Mouse (Mus musculus) spleen, postnatal 10 days (tissue): Measurements from ENCODE around the gene Ctu2.

Experiments
- DNase-seq, 2 experiments: peaks; one replicate each; pipeline ENCODE4 v3.0.0; 2021 to 2022; ENCODE audit warnings: low spot score in 2 of 2

Ctu2 gene

DNA sequence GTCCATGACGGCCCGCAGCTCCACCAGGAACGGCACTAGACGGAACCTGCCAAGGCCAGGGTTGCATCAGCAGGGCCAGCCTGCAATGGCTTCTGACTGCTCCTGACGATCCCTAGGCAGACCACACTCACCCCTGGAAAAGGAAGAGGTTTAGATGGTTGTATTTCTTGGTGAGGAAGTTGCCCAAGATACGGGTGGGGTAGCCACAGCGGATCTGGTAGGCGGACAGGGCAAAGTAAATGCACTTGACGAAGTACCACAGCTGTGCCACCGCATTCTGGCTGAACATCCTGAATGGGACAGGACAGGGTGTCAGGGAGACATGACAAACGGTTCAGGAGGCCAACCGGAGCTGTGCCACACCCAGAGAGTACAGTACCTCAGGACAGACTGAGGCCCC is 8.9 kb downstream of the Ctu2 start:
- no peak for DNase-seq

DNA sequence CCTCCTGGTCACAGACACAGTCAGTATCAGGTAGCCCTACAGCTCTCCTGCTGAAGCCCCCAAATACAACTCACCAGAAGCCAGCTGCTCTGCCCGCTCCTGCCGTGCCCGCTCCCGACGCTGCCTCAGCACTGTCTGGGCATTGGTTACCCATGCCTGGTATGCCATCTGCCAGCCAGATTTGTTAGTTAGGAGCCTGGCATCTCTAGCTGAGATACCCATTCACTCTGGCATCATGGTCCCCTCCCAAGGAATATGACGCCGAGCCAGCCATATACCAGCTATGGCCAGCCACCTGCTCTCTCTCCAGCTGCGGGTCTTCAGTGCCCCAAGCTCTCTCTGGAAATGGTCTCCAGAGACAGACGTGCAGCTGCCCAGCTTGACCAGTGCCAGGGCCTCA is 12.4 kb downstream of the Ctu2 start:
- no peak for DNase-seq

DNA sequence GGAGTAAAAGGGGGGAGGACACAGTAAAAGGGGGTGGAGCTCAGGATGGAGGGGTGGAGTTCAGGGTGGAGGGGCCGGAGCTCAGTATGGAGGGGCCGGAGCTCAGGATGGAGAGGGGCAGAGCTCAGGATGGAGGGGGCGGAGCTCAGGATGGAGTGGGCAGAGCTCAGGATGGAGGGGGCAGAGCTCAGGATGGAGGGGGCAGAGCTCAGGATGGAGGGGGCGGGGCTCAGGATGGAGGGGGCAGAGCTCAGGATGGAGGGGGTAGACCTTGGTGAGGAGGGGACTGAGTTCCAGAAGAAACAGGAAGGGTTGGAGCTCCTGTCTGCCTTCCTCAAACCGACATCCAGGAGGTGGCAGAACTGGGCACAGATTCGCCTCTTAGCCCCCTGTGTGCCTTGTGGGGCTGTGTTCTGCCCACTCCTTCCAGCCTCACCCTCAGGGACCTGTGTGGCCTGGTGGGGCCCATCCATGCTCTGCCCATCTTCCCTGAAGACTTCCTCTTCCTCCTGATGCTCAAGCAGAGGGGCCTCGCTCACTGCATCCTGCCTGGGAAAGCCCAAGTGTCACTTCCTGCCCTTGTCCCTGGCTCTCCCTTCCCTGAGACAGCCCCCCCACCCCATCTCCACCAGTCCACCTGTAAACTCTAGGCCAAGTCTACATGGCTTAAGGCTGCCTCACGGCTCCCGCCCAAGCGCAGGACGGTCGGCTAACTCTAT is 21.2 kb downstream of the Ctu2 start:
- DNase-seq, result no peak

DNA sequence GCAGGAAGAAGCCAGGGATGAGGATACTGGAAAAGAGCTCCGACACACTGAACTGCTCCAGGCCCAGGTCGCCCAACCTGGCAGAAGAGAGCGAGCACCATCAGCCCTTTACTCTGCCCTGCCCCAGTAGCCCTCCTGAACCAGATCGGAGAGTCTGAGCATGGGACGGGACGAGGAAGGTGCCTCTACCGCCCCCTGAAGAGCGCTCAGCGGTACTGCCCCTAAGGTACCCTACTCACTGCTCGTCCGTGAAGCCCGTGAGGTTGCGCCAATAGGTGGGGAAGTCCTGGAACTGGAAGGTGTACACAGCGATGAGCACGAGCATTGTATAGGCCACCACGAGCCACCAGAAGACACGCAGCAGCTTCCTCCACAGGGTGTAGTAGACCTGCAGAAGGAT is 22.0 kb downstream of the Ctu2 start:
- peak in 1 of 2 experiments; percentile 43 for DNase-seq

DNA sequence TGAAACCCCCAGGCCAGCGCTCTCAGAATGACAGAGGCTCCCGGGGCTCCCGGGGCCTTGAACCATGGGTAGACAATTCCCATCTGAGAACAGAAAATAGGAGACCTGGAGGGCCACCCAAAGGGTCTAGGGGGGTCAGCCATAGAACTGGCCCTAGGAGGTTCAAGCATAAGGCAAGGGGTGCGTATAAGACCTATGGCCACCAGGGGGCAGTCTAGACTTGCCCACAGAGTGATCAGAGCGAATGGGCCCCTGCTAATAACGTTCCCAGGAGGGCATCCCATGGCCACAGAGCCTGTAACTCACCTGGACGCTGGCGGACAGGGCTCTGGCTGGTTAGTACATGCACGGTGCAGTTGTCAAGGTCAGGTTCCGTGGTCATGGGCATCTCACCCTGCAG is 24.9 kb downstream of the Ctu2 start:
- DNase-seq, result peak; percentile 81 to 87

DNA sequence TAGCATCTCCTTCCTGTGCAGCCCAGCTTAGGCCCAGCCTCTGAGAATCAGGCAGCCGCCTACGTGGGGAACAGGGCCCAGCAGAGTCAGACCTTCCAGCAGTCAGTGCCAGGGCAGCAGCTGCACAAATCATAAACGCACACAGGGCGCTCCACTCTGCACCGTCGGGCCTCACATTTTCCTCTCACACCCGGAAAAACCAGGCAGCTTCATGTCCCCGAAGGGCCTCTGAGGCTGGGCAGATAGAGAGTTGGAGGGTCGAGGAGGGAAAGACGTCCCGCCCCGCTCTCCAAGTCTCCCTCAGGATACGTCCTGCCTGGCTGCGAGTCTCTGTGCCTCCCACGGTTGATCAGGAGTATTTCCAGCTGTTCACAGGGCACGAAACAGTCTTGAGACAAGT is 35.6 kb downstream of the Ctu2 start:
- DNase-seq, result no peak

DNA sequence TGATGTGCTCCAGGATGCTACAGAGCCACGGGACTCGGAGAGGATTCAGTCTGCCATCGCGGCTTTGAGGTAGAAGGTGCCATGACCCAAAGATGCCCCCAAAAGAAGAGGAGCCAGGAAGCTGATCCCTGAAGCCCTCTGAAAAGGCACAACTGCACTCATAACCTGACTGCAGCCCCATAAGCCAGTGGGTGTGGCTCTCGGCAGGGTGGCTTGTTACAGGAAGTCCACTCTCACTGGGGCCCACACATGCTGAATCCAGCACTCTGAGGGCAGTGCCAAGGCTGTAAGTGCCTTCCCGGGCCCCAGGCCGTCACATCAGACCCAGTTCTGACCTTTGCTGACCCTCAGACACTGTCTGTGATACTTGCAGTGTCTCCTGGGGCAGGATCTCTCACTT is 36.4 kb downstream of the Ctu2 start:
- DNase-seq, result no peak

DNA sequence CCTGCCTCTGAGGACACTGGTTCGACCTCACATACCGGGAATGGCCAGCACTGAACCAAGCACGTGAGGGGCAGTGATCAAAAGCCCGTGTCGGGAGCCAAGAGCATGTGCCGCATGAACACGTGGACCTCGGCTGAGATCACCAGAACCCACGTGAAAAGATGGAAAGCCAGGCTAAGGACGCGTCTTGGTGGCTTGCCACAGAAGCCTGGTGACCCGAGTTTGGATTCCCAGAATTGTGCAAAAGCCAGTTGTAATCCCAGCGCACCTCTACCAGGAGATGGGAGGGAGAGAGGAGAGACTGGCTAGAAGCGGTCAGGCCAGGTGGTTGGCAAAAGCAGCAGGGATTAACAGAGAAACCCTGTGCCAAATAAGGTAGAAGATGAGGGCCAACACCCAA is 39.8 kb downstream of the Ctu2 start:
- DNase-seq, result no peak

DNA sequence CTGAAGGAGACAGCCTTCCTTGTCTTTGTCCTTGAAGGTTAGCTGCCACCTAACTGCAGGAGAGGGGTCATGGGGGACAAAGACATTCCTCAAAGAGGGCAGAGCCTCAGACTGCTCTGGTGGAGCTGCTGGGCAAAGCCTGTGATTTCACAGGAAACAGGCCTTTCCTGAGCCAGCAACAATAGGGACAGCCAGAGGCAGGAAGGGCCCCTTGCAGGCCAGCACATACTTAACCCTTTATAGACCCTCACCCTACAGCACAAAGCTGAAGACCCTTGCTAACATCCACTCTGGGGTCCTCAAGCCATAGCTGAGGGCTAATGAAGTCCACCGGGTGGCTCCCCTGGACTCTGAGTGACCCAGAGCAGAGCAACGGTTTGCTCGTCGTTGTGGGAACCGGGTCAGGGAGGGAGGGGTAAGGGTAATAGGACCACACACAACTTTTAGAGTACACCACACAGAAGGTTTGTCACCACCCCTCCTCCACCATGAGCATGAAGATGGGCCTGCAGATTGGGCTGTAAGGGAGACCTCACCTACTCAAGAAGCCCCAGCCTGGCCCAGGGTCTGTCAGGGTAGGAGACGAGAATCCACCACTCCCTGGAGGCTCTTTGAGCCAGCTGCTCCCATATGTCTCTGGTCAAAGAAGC is 41.7 kb downstream of the Ctu2 start:
- no peak for DNase-seq

DNA sequence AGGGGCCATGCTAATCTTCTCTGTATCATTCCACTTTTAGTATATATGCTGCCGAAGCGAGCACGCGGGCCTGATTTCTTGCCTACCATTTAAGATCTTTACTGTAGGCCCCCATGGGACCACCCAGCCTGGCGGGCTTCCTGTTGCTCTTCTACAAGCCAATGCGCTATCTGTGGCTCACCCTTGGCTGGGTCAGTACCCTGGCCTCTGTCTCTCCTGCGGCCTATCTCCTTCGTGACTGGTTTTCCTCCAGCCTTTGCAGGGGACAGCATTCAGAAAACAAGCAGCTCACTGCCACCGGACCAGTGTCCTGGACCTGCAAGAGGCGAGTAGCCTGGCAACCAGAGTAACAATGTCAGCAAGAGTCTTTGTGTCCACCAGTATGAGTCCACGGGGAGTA is 44.7 kb downstream of the Ctu2 start:
- no peak for DNase-seq

DNA sequence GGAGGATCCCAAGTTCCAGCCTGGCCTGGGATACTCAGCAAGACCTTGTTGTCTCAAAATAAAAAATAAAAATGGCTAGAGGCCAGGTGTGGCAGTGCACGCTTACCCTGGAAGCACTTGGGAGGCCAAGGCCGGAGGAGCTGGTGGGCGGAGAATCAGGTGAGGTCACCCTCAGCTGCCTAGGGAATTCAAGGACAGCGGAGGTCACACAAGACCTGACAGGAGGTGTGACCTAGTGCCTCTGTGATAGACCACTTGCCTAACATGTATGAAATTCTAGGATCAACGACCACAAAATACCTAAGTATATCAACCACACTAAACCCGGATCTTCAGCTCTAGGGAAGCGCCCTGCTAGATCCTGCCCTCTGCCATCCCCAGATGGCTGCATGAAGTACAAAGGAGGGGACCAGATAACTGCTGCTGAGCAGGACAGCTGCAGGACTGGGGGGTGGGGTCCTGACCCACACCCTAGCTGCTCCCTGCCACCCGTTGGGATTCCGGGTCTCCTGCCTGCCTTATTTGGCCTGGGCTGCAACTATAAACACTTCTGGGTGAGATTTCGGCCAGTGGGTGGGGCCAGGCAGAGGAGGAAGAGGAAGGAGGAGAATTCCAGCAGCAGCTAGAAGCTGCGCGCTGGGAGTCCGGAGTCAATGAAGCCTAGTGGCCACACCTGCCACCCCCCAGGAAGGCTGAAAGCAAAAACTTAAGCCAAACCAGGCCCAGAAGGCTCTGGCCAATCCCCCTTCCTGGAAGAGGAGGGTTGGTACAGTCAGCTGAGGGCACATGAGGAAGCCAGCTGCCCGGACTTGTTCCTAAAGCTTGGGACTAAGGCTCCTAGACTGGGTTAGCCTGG is 47.1 kb downstream of the Ctu2 start:
- no peak for DNase-seq

DNA sequence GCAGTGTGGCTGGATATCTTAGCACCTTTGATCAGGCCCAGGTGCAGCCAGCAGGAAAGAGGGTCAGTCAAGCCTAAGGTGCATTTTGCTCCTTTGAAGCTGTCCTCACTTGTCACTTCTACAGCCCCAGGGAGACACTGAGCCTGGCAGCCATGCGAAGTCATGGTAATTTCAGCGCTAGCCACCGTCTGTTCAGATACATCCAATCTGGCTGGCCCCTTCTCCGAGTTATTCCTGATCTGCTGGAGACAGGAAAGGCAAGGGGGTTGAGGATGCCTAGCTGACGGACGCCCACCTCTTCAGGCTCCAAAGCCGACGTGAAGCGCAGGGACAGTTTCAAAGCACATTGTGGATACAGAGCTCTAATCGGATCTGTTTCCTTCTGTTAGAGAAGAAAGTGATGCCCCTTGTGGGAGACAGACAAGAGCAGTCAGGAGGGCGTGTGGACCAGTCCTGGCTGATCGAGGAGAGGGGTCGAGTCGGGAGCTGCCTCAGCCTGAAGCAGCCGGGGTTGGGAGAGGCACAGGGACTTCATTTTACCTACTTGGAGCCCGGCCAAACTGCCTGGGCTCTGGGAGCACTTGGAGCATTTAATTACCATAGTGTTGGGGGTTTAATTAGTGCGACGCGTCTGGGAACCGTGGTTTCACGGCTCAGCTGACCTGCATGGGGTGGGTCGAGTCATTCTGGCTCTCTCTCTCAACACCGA is 47.9 kb downstream of the Ctu2 start:
- no peak for DNase-seq

DNA sequence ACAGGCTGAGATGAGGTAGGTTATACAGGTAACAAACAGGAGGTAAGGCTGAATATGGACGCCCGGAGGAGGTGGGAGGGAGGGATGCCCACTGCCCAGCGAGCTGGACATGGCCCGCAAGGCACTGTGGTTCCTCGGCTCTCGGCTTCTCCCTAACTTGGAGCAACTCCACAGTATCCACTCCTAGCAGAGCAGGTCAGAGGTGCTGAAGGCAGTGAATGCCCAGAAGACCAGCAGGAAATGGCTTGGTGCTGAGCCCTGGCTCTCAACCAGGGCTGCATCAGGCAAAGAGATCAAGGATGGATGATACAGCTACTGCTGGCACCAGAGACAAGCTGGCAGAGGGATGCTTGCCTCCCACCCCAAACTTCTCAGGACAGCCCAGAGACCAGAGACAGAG is 48.6 kb downstream of the Ctu2 start:
- DNase-seq, result no peak

DNA sequence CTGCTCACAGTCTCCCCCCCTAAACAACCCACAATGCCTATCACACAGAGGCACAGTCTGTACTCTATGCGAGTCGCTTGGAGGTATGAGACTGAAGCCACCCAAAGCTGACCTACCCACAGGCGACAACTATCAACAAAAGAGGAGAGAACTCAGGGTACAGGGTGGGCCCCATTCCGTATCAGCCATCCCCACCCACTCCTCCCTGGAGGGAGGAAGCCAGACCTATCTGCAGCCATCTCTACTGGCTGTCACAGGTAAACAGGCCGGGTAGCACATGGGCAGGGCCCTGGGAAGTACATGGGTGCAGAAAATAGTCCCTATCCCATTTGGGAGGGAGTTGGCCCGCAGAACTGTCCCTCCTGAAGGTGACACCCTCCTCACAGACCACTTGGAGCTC is 49.1 kb downstream of the Ctu2 start:
- no peak for DNase-seq

DNA sequence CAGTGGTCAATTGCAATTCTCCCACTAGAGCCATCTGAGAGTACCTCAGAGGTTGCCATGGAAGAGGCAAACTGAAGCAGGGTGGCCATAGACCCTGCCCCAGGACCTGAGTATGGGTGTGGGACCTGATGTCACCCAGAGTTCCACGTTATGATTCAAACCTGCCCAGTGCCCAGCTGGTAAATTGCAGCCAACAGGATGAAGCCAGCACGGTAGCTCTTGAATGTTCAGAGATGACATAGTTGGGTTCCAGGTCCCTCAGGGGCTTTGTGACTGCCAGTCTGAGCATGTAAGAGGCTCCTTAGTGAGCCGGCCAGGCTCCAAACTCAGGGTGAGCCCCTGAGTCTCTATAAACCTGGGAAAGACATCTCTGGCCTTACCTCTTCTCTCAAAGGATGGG is 50.1 kb downstream of the Ctu2 start:
- DNase-seq, result no peak

DNA sequence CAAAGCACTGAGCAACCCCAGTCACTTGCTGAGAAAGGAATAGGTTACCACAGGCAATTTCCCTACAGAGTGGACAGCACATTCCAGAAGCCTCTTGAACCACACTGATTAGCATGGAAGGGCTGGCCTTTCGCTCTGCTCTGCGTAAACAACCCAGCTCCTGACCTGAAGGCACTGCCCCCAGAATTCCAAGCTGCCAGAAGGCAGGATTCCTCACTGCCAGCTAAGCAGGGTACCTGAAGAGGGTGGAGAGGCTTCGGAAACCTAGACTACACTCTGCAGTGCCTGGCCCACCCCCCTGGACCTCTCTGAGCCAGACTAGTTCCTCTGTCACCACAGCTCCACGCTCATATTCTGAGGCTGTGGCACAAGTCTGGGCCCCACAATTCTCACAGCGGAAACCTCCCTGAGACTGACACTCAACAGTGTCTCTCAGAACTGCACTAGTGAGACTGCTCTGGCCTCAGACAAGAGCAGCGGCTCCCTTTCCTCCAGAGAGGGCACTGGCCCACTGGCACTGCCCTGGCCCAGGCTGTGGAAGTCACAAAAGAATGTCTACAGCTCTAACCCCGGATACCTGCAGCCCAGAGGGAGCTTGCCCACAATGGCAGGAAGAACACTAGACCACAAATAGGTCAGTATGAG is 50.7 kb downstream of the Ctu2 start:
- DNase-seq, result no peak

DNA sequence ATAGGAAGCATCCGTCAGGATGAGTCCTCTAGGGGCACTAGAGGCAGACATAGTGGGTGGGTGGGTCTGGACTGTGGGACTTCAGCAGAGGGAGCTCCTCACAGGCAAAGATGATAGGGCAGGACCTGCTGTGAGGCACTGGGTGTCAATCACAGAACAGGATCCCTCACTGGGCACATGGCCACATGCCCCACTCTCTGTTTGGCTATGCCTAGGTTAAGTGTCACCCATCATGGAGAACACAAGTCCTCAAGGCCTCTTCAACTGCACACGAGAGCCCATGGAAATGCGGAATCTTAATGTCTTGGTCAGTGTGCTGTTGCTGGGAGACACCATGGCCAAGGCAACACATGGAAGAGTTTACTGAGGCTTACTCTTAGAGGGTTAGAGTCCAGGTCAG is 52.0 kb downstream of the Ctu2 start:
- no peak for DNase-seq

DNA sequence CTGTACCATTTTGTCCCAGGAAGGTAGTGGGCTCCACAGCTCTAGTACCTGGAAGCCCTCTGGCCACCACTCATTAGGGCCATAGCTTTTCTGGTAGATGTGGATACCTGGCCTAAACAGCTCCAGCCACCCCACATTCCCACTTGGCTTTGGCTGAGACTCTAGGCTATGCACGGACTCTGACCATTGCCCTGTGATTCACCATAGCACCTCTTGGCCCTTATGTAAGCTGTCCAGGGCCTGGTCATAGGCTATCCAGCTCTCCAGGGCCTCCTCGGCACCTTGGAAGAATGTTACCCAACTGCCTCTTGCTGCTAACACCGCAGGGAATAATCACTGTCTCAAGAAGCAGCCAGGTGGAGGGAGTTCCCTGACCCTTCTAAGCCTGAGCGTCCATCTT is 53.2 kb downstream of the Ctu2 start:
- DNase-seq, result no peak

DNA sequence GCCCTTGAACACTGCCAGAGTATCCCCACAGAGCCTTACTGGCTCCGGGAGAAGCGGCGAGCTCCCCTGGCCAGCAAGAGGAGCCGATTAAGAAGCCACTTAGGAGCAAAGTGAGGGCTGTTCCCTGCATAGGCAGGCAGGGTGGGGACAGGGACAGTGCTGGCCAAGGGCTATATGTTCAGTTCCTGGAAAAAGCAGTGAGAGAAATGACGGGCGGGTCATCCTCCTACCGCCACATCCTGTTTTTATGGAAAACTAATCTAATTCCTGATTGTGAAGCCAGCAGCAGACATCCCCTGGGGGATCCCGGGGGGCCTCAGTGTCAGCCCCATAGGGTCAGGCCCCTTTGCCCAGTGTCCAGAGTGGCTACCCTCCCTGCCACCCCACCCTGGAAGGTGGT is 55.4 kb downstream of the Ctu2 start:
- DNase-seq, result no peak
